In genomic region chr8:121874031-121874430, GRCm38 (mm10) we compare ENCODE assay signal across 8 mouse cellular contexts. TPM values are rescaled to one million over a fixed set of nuclear protein-coding genes. Genes with fewer than 3 reads are reported as not detected.
DNase-seq lines count a peak whose midpoint lies in the region; ATAC-seq and TF ChIP-seq lines count a peak whose summit lies in the region.

No protein-coding gene starts in this region.

- ATAC-seq in forebrain, postnatal 0 days: no peak
- no peak for ATAC-seq in forebrain, embryonic 13.5 days
- ATAC-seq in kidney, embryonic 14.5 days (ENCODE audit: low FRiP score, low TSS enrichment): peak; percentile 66; the same call in 1 of the 2 replicates
- ATAC-seq in lung, postnatal 0 days: peak; percentile 67
- ATAC-seq in granulocyte monocyte progenitor cell, adult 5-6 weeks (replicated peaks; ENCODE audit: poor library complexity, severe bottlenecking): no peak

- no peak overlapping the region for H3K4me3 ChIP-seq in forebrain, postnatal 0 days (ENCODE audit: low read depth, low read length)
- H3K4me3 ChIP-seq in forebrain, embryonic 13.5 days: no peak overlapping the region
- no peak overlapping the region for H3K4me3 ChIP-seq in kidney, embryonic 14.5 days (ENCODE audit: low read length)
- H3K4me3 ChIP-seq in lung, postnatal 0 days (ENCODE audit: low read depth, low read length): no peak overlapping the region

- no peaks in the 10 kb centered on the region for H3K27me3 ChIP-seq in forebrain, postnatal 0 days (ENCODE audit: insufficient read depth, low read length)
- no peaks in the 10 kb centered on the region for H3K27me3 ChIP-seq in forebrain, embryonic 13.5 days
- H3K27me3 ChIP-seq in kidney, embryonic 14.5 days (ENCODE audit: control insufficient read depth, insufficient read depth, low read length): no peaks in the 10 kb centered on the region
- H3K27me3 ChIP-seq in lung, postnatal 0 days (replicated peaks; ENCODE audit: insufficient read depth, low read length): no peaks in the 10 kb centered on the region

- DNase-seq in forebrain, postnatal 0 days: peak; percentile 36
- DNase-seq in adrenal gland, adult 8-10 months: peak; percentile 61
- peak; percentile 60 for DNase-seq in gastrocnemius, postnatal 25 days
- DNase-seq in lung, postnatal 0 days (ENCODE audit: low spot score): peak; percentile 83
- peak; percentile 58 for DNase-seq in thymus, postnatal 4 days

- no peaks in the 10 kb centered on the region for H3K4me1 ChIP-seq in forebrain, postnatal 0 days (ENCODE audit: insufficient read depth)
- H3K4me1 ChIP-seq in forebrain, embryonic 13.5 days: peaks cover 10% of the 10 kb centered on the region
- H3K4me1 ChIP-seq in kidney, embryonic 14.5 days (ENCODE audit: control insufficient read depth, insufficient read depth, low read length): peaks cover 18% of the 10 kb centered on the region
- no peaks in the 10 kb centered on the region; the same call in 1 of the 2 replicates for H3K4me1 ChIP-seq in lung, postnatal 0 days (ENCODE audit: insufficient read depth, low read depth, low read length)

- no peak overlapping the region for H3K4me2 ChIP-seq in forebrain, postnatal 0 days (ENCODE audit: low read depth)
- H3K4me2 ChIP-seq in forebrain, embryonic 13.5 days: no peak overlapping the region
- no peak overlapping the region for H3K4me2 ChIP-seq in kidney, embryonic 14.5 days (replicated peaks; ENCODE audit: low read depth, low read length)
- H3K4me2 ChIP-seq in lung, postnatal 0 days (replicated peaks; ENCODE audit: low read depth, low read length): no peak overlapping the region

- H3K36me3 ChIP-seq in forebrain, postnatal 0 days (ENCODE audit: insufficient read depth): no peaks in the 10 kb centered on the region
- no peaks in the 10 kb centered on the region for H3K36me3 ChIP-seq in forebrain, embryonic 13.5 days (ENCODE audit: poor library complexity, severe bottlenecking)
- no peaks in the 10 kb centered on the region for H3K36me3 ChIP-seq in kidney, embryonic 14.5 days (ENCODE audit: control insufficient read depth, insufficient read depth, low read length)
- H3K36me3 ChIP-seq in lung, postnatal 0 days (ENCODE audit: insufficient read depth, low read length): no peaks in the 10 kb centered on the region

- TF ChIP-seq EP300 in lung, postnatal 0 days (IDR thresholded peaks at IDR 0.05): no peak

- peak; percentile 60 for TF ChIP-seq CTCF in forebrain, postnatal 0 days (IDR thresholded peaks at IDR 0.05; ENCODE audit: low read depth)
- TF ChIP-seq CTCF in lung, postnatal 0 days (IDR thresholded peaks at IDR 0.05): peak; percentile 88

- no peak overlapping the region for H3K9ac ChIP-seq in forebrain, postnatal 0 days
- no peak overlapping the region for H3K9ac ChIP-seq in forebrain, embryonic 13.5 days
- H3K9ac ChIP-seq in kidney, embryonic 14.5 days (ENCODE audit: low read depth, low read length): no peak overlapping the region
- no peak overlapping the region for H3K9ac ChIP-seq in lung, postnatal 0 days (replicated peaks; ENCODE audit: low read depth)

- whole genome bisulfite sequencing in forebrain, postnatal 0 days: 68% methylated on average over 9 of the region's 9 CpGs
- WGBS in forebrain, embryonic 13.5 days: 68% methylated on average over 9 of the region's 9 CpGs
- WGBS in kidney, embryonic 14.5 days: 45% methylated on average over 9 of the region's 9 CpGs
- WGBS in lung, postnatal 0 days: 42% methylated on average over 9 of the region's 9 CpGs

- H3K27ac ChIP-seq in forebrain, postnatal 0 days (ENCODE audit: low read depth, low read length): no peak overlapping the region
- H3K27ac ChIP-seq in forebrain, embryonic 13.5 days: no peak overlapping the region
- no peak overlapping the region for H3K27ac ChIP-seq in kidney, embryonic 14.5 days (ENCODE audit: low read depth, low read length)
- no peak overlapping the region for H3K27ac ChIP-seq in lung, postnatal 0 days (ENCODE audit: low read length)

- no peaks in the 10 kb centered on the region for H3K9me3 ChIP-seq in forebrain, postnatal 0 days (ENCODE audit: low read length)
- H3K9me3 ChIP-seq in forebrain, embryonic 13.5 days (replicated peaks): no peaks in the 10 kb centered on the region
- no peaks in the 10 kb centered on the region for H3K9me3 ChIP-seq in kidney, embryonic 14.5 days (ENCODE audit: control insufficient read depth, low read length)
- H3K9me3 ChIP-seq in lung, postnatal 0 days (ENCODE audit: low read length): no peaks in the 10 kb centered on the region

RNA-seq across cellular contexts. Expression of gene Slc7a5, which starts 33.5 kb away (rescaled TPM):
- 58.1 and 99.4 TPM in 2 replicates for total RNA-seq in forebrain, postnatal 0 days (2014; rRNA removed)
- polyA plus RNA-seq in forebrain, postnatal 0 days (2015; fragmentation: Nextera tagmentation; extraction: Ambion mirVana): 64.7 and 67.9 TPM in 2 replicates
- polyA plus RNA-seq in forebrain, embryonic 13.5 days (2015; fragmentation: Nextera tagmentation; extraction: Ambion mirVana): 28.1 and 30.6 TPM in 2 replicates
- 10 to 100 TPM; 51.8 to 96.5 (median 70.3) TPM for total RNA-seq in adrenal gland, adult 8-10 months (2022)
- total RNA-seq in gastrocnemius, postnatal 25 days (2021): 1 to 10 TPM; 1.8 to 2.0 TPM
- 16.8 and 25.9 TPM in 2 replicates for polyA plus RNA-seq in kidney, embryonic 14.5 days (2014; fragmentation: Nextera tagmentation; extraction: Ambion mirVana)
- 4.3 and 7.5 TPM in 2 replicates for polyA plus RNA-seq in lung, postnatal 0 days (2015; fragmentation: Nextera tagmentation; extraction: Ambion mirVana)
- 63.5 and 63.6 TPM in 2 replicates for total RNA-seq in granulocyte monocyte progenitor cell, adult 5-6 weeks (2014; fragmentation: Nextera tagmentation)
- total RNA-seq in granulocyte monocyte progenitor cell, adult 5-6 weeks (2017): 22.8 and 29.4 TPM in 2 replicates

RNA-seq across cellular contexts. Expression of gene Klhdc4, which starts 44.7 kb away (rescaled TPM):
- total RNA-seq in forebrain, postnatal 0 days (2014; rRNA removed): 46.1 and 51.4 TPM in 2 replicates
- polyA plus RNA-seq in forebrain, postnatal 0 days (2015; fragmentation: Nextera tagmentation; extraction: Ambion mirVana): 40.1 and 40.3 TPM in 2 replicates
- 44.3 and 50.6 TPM in 2 replicates for polyA plus RNA-seq in forebrain, embryonic 13.5 days (2015; fragmentation: Nextera tagmentation; extraction: Ambion mirVana)
- total RNA-seq in adrenal gland, adult 8-10 months (2022): 10 to 100 TPM; 22.4 to 36.8 (median 29.4) TPM
- total RNA-seq in gastrocnemius, postnatal 25 days (2021): 1 to 10 TPM; 8.1 to 9.1 TPM
- polyA plus RNA-seq in kidney, embryonic 14.5 days (2014; fragmentation: Nextera tagmentation; extraction: Ambion mirVana): 35.7 and 44.4 TPM in 2 replicates
- polyA plus RNA-seq in lung, postnatal 0 days (2015; fragmentation: Nextera tagmentation; extraction: Ambion mirVana): 22.9 and 28.4 TPM in 2 replicates
- total RNA-seq in granulocyte monocyte progenitor cell, adult 5-6 weeks (2014; fragmentation: Nextera tagmentation): 41.4 and 44.4 TPM in 2 replicates
- 29.6 and 35.0 TPM in 2 replicates for total RNA-seq in granulocyte monocyte progenitor cell, adult 5-6 weeks (2017)

Comparison
In these comparisons a context has a peak if more than half of its experiments do, and no peak if none do; other contexts are left out.
1. ATAC-seq: peak in kidney, embryonic 14.5 days (single experiment) and lung, postnatal 0 days (single experiment); none in forebrain, postnatal 0 days (single experiment), forebrain, embryonic 13.5 days (single experiment) and granulocyte monocyte progenitor cell, adult 5-6 weeks (single experiment).
2. RNA of gene Slc7a5, which starts 33.5 kb away (total RNA-seq): 58.1 to 99.4 TPM in forebrain, postnatal 0 days, 51.8 to 96.5 TPM in adrenal gland, adult 8-10 months and 22.8 to 63.6 TPM in granulocyte monocyte progenitor cell, adult 5-6 weeks; 1.8 to 2.0 TPM in gastrocnemius, postnatal 25 days; every median in the first group is over 4 times any median in the second.
3. Peak in every context shown above with its lines, with median percentiles within 50 percentile points of each other: DNase-seq.